Mouse (Mus musculus) gastrocnemius, postnatal 10 days (tissue): ENCODE results near the gene 1700007K13Rik. TPM values are rescaled to one million over a fixed set of nuclear protein-coding genes. Genes with fewer than 3 reads are reported as not detected.

ENCODE experiments used
- DNase-seq: peaks from one replicate; pipeline ENCODE4 v3.0.0; 2021; ENCODE audit warnings: mixed read lengths
- total RNA-seq, 2 experiments: library from RNA; stranded (reverse); gene quantifications; 2 replicates each; pipeline ENCODE4 v1.2.3; 2021

Gene 1700007K13Rik
- total RNA-seq, 2 experiments from 2014 or later = 0.34 TPM; not detected in 1

DNA sequence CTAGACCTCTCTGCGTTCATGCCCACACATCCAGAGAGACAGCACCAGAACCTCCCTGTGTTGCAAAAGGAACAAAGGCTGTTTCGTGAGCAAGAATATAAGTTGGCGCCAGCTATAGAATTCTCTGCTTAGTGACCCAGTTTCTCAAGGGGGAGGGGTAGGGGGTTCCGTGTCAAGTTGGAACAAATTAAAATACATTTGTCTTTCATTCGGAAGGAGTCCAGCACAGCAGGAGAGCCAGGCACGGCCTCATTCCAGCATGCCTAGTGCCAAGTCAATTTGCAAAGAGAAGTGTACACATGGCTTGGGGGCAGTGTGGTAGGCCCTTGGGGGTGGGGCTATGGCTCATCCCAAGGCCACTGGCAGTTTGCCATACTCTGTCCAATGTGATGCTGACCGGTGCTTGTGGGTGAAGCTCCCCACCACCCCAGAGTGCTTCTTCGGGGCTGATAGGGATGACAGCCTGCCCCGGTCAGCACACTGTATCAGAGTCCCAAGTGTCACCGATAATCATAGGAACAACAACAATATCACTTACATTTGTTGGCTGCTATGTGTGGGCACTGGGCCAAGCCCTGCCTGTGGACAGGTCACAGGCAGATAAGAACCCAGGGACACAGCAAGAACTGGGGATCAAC, 50.6 kb downstream of the 1700007K13Rik start:
- peak; percentile 18 for DNase-seq

DNA sequence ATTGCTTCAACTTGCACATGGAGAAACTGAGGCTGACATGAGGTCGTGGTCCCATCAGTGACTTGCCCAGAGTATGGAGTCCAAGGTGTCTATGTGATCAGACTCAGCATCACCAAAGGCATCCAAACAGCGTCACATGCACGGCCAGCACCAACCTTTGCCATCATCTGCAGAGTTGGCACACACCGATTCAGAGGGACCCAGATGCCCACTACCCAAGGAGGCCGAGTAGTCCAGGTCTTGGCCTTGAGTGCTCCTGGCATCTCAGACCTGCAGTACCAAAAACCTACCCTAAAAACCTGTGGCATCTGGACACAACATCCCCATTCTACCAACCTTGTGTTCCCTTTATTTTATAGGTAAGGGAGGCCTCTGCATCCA, 51.4 kb downstream of the 1700007K13Rik start:
- no peak for DNase-seq

DNA sequence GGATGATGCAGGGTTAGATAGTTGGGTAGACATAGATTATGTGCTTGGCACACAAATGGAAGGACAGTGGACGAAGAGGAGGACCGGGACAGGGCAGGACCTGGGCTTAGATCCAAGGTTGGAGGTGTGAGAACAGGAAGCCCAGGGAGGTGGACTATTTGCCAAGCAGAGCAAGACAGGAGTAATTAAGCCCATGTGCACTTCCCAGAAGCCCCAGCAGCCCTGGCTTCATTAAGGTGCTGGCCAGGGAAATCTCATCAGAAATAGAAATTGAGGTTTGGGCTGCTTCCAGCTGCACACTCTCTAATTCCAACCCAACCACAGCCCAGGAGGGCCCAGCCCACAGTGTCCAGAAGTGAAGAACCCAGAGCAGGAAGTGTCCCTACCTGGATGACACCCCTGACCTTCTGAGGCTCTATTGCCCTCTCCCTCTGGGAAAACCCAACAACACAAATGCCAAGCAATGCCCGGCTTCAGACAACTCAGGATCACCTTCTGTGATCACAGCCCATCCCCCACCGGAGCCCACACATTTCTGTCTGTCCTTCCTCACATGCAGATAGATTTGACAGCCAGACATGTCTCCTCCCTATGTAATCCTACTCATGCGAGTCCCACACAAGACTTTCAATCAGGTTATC, 51.9 kb downstream of the 1700007K13Rik start:
- no peak for DNase-seq

DNA sequence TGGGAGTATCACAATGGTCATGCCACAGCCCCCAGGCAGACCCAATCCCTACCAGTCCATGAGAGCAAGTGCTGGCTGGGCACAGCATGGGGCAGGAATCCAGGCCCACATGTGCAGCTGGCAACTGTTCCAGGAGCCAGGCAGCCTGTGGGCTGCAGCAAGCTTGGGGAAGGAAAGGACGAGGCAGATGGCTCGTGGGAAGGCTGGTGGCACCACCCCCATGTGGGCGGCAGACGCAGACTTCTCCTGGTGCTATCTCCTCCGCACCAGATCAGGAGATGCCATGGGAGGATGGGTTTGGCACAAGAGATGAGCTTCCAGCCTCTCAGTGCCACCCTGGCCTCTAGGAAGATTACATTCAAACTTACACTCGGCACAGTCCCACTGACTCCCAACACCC, 53.2 kb downstream of the 1700007K13Rik start:
- peak; percentile 26 for DNase-seq

Other genes with a start within 250 kb of the 1700007K13Rik start
- gene Ppp1r26, start 19.5 kb downstream of the 1700007K13Rik start, total RNA-seq = 1 to 10 TPM; 3.0 to 4.7 TPM
- 10 to 100 TPM; 28.3 to 31.5 TPM for gene Mrps2, start 1.7 kb upstream of the 1700007K13Rik start, total RNA-seq
- gene Gbgt1, start 30.6 kb upstream of the 1700007K13Rik start, total RNA-seq = 1 to 10 TPM; 1.9 to 3.5 TPM
- 1 to 10 TPM in 1 of 2 experiments, not detected in 1; 2.0 TPM for gene Gm10134, start 39.8 kb upstream of the 1700007K13Rik start, total RNA-seq
- 10 to 100 TPM; 33.1 to 43.9 TPM for gene Ralgds, start 46.8 kb upstream of the 1700007K13Rik start, total RNA-seq
- gene Cel, start 97.1 kb upstream of the 1700007K13Rik start, total RNA-seq = not detected
- gene Gtf3c5, start 117.4 kb upstream of the 1700007K13Rik start, total RNA-seq = 10 to 100 TPM in 1 of 2 experiments, 1 to 10 TPM in 1; 9.1 to 10.2 TPM
- gene Gfi1b, start 155.7 kb upstream of the 1700007K13Rik start, total RNA-seq = under 1 TPM in 1 of 2 experiments, not detected in 1; 0.79 TPM
- 10 to 100 TPM; 15.6 to 19.2 TPM for gene Tsc1, start 174.9 kb upstream of the 1700007K13Rik start, total RNA-seq
- gene Spaca9, start 233.4 kb upstream of the 1700007K13Rik start, total RNA-seq = not detected
- not detected for gene Ak8, start 233.8 kb upstream of the 1700007K13Rik start, total RNA-seq